Mouse (Mus musculus): ENCODE data around the gene Sh3bp5.

GRCm38 (mm10) chr14:31433126-31433525, 2.8 kb downstream of the Sh3bp5 start:
- TF ChIP-seq POLR2A (IDR thresholded peaks at IDR 0.05; ENCODE audit: borderline replicate concordance, low read depth, low read length) (no peak), CTCF (IDR thresholded peaks at IDR 0.05; ENCODE audit: low read depth, low read length) (no peak)

All from bone marrow macrophage, adult 2 months (primary cell).